Mouse (Mus musculus) megakaryocyte, embryonic 14.5 days (primary cell): Measurements from ENCODE around the gene Atg7. TPM values are rescaled to one million over a fixed set of nuclear protein-coding genes. Genes with fewer than 3 reads are reported as not detected.
A peak's percentile ranks its signal among the peaks of the same experiment; 100 is the strongest.

Experiments
- H3K27me3 ChIP-seq: replicated peaks from 2 replicates; pipeline ENCODE3; 2012; ENCODE audit warnings: inconsistent platforms
- H3K36me3 ChIP-seq: replicated peaks from 2 replicates; pipeline ENCODE3; 2012; ENCODE audit warnings: low read length, inconsistent platforms, mixed read lengths
- H3K4me1 ChIP-seq: 2 replicates; pipeline ENCODE4 v1.6.1; 2012; ENCODE audit warnings: inconsistent platforms
- H3K4me3 ChIP-seq: replicated peaks from 2 replicates; pipeline ENCODE3; 2012; ENCODE audit warnings: moderate library complexity, mild to moderate bottlenecking, inconsistent platforms
- H3K9me3 ChIP-seq: 2 replicates; pipeline ENCODE4 v1.6.1; 2012; ENCODE audit warnings: inconsistent platforms
- FLI1 ChIP-seq: IDR thresholded peaks from 2 replicates; pipeline ENCODE4 v1.6.1; 2012; ENCODE audit warnings: low read length, inconsistent platforms, mixed read lengths
- GATA1 ChIP-seq: IDR thresholded peaks from 3 replicates; pipeline ENCODE4 v1.6.1; 2012; ENCODE audit warnings: mixed read lengths, low read length, inconsistent platforms, borderline replicate concordance
- polyA plus RNA-seq: library from polyadenylated mRNA; stranded (reverse); fragments of >175 nt; gene quantifications from 2 replicates; pipeline ENCODE4 v1.2.3, GENCODE M21; 2012; ENCODE audit warnings: low replicate concordance; ENCODE audit not compliant: insufficient read depth

The Atg7 gene
- polyA plus RNA-seq, 1 experiment = 92.9 TPM

- H3K4me1 ChIP-seq = peaks cover 8% of the 10 kb centered on the region; the same call in 1 of the 2 replicates
- H3K36me3 ChIP-seq = peaks cover 8% of the 10 kb centered on the region
- TF ChIP-seq GATA1 = no peak
- no peak for TF ChIP-seq FLI1
These were observed 166.5 kb downstream of the Atg7 start for GRCm38 (mm10) chr6:114809431-114809811.

GRCm38 (mm10) chr6:114812322-114812721, 169.4 kb downstream of the Atg7 start:
- TF ChIP-seq FLI1 (no peak), GATA1 (no peak)
- Histone ChIP-seq H3K27me3 (no peaks in the 10 kb centered on the region), H3K4me3 (no peak overlapping the region), H3K4me1 (peaks cover 26% of the 10 kb centered on the region), H3K9me3 (peaks cover 4% of the 10 kb centered on the region; the same call in 1 of the 2 replicates), H3K36me3 (peaks cover 16% of the 10 kb centered on the region)

More at GRCm38 (mm10) chr6:114809431-114809811, 166.5 kb downstream of the Atg7 start:
- no peaks in the 10 kb centered on the region for H3K27me3 ChIP-seq
- H3K4me3 ChIP-seq = no peak overlapping the region
- H3K9me3 ChIP-seq = no peaks in the 10 kb centered on the region

GRCm38 (mm10) chr6:114812779-114813178, 169.9 kb downstream of the Atg7 start:
- Histone ChIP-seq H3K4me3 (no peak overlapping the region), H3K27me3 (no peaks in the 10 kb centered on the region), H3K4me1 (peaks cover 31% of the 10 kb centered on the region), H3K9me3 (peaks cover 4% of the 10 kb centered on the region; the same call in 1 of the 2 replicates), H3K36me3 (peaks cover 16% of the 10 kb centered on the region)
- TF ChIP-seq FLI1 (no peak), GATA1 (no peak)

GRCm38 (mm10) chr6:114814199-114814881, 171.4 kb downstream of the Atg7 start:
- TF ChIP-seq GATA1 = no peak
- TF ChIP-seq FLI1 = no peak
- peaks cover 16% of the 10 kb centered on the region for H3K36me3 ChIP-seq
- peaks cover 39% of the 10 kb centered on the region for H3K4me1 ChIP-seq
- no peak overlapping the region for H3K4me3 ChIP-seq
- peaks cover 4% of the 10 kb centered on the region; the same call in 1 of the 2 replicates for H3K9me3 ChIP-seq
- H3K27me3 ChIP-seq = no peaks in the 10 kb centered on the region

GRCm38 (mm10) chr6:114814882-114815650, 172.2 kb downstream of the Atg7 start:
- Histone ChIP-seq H3K4me1 (peaks cover 45% of the 10 kb centered on the region), H3K36me3 (peaks cover 18% of the 10 kb centered on the region)
- TF ChIP-seq FLI1 = no peak
- no peak for TF ChIP-seq GATA1

GRCm38 (mm10) chr6:114817948-114818347, 175.1 kb downstream of the Atg7 start:
- H3K4me3 ChIP-seq = peak overlapping the region; percentile 69
- TF ChIP-seq GATA1 = no peak
- no peak for TF ChIP-seq FLI1

More at GRCm38 (mm10) chr6:114814882-114815650, 172.2 kb downstream of the Atg7 start:
- no peak overlapping the region for H3K4me3 ChIP-seq
- no peaks in the 10 kb centered on the region for H3K27me3 ChIP-seq
- H3K9me3 ChIP-seq = peaks cover 4% of the 10 kb centered on the region; the same call in 1 of the 2 replicates

GRCm38 (mm10) chr6:114818471-114818870, 175.6 kb downstream of the Atg7 start:
- H3K36me3 ChIP-seq = peaks cover 37% of the 10 kb centered on the region
- H3K4me3 ChIP-seq = no peak overlapping the region
- TF ChIP-seq FLI1 = no peak
- no peak for TF ChIP-seq GATA1
- H3K4me1 ChIP-seq = peaks cover 54% of the 10 kb centered on the region
- no peaks in the 10 kb centered on the region for H3K27me3 ChIP-seq
- H3K9me3 ChIP-seq = peaks cover 19% of the 10 kb centered on the region

More at GRCm38 (mm10) chr6:114817948-114818347, 175.1 kb downstream of the Atg7 start:
- Histone ChIP-seq H3K36me3 (peaks cover 33% of the 10 kb centered on the region), H3K9me3 (peaks cover 16% of the 10 kb centered on the region), H3K27me3 (no peaks in the 10 kb centered on the region), H3K4me1 (peaks cover 54% of the 10 kb centered on the region)

- peaks cover 17% of the 10 kb centered on the region for H3K9me3 ChIP-seq
- no peaks in the 10 kb centered on the region for H3K27me3 ChIP-seq
- H3K4me3 ChIP-seq = no peak overlapping the region
- TF ChIP-seq FLI1 (no peak), GATA1 (no peak)
- peaks cover 32% of the 10 kb centered on the region for H3K36me3 ChIP-seq
- peaks cover 54% of the 10 kb centered on the region for H3K4me1 ChIP-seq
These were observed 177.1 kb downstream of the Atg7 start for GRCm38 (mm10) chr6:114819971-114820481.

- no peaks in the 10 kb centered on the region for H3K27me3 ChIP-seq
- H3K4me3 ChIP-seq = no peak overlapping the region
- peaks cover 14% of the 10 kb centered on the region for H3K9me3 ChIP-seq
- peaks cover 29% of the 10 kb centered on the region for H3K36me3 ChIP-seq
- TF ChIP-seq GATA1 (no peak), FLI1 (no peak)
- peaks cover 38% of the 10 kb centered on the region for H3K4me1 ChIP-seq
These were observed 178.7 kb downstream of the Atg7 start for GRCm38 (mm10) chr6:114821646-114822045.
